Mouse (Mus musculus) hindbrain, embryonic 15.5 days (tissue): ENCODE results near the gene Cfap69. TPM values are rescaled to one million over a fixed set of nuclear protein-coding genes. Genes with fewer than 3 reads are reported as not detected.

Experiments
- ATAC-seq: fragments of 200-750 bp; cut with Nextera tagmentation; 2 replicates; pipeline ENCODE4 v1.8.0; 2017; ENCODE audit warnings: low read depth, moderate number of reproducible peaks, moderate TSS enrichment; ENCODE audit not compliant: low FRiP score
- H3K27ac ChIP-seq: fragments of 300-500 bp; sonication (generic); replicated peaks from 2 replicates; pipeline ENCODE4 v1.5.1; 2015; ENCODE audit warnings: mild to moderate bottlenecking, inconsistent platforms
- H3K27me3 ChIP-seq: fragments of 300-500 bp; sonication (generic); 2 replicates; pipeline ENCODE4 v1.6.1; 2015; ENCODE audit warnings: control low read depth, inconsistent platforms
- H3K36me3 ChIP-seq: fragments of 300-500 bp; sonication (generic); 2 replicates; pipeline ENCODE4 v1.6.1; 2015; ENCODE audit warnings: control low read depth, inconsistent platforms
- H3K4me1 ChIP-seq: fragments of 300-500 bp; sonication (generic); replicated peaks from 2 replicates; pipeline ENCODE4 v1.6.1; 2015; ENCODE audit warnings: control low read depth, inconsistent platforms
- H3K4me2 ChIP-seq: fragments of 300-500 bp; sonication (generic); 2 replicates; pipeline ENCODE4 v1.6.1; 2015; ENCODE audit warnings: moderate library complexity, mild to moderate bottlenecking, inconsistent platforms
- H3K4me3 ChIP-seq: fragments of 300-500 bp; sonication (generic); 2 replicates; pipeline ENCODE4 v1.5.1; 2015; ENCODE audit warnings: mild to moderate bottlenecking, inconsistent platforms
- H3K9ac ChIP-seq: fragments of 300-500 bp; sonication (generic); 2 replicates; pipeline ENCODE4 v1.6.1; 2015; ENCODE audit warnings: inconsistent platforms
- H3K9me3 ChIP-seq: fragments of 300-500 bp; sonication (generic); 2 replicates; pipeline ENCODE4 v1.6.1; 2016; ENCODE audit warnings: control low read depth, inconsistent platforms
- WGBS: fragments of 180-500 bp; shearing (Covaris S2); methylation state at CpG from one replicate; pipeline ENCODE4 v1.1.7; 2015; 5-methylcytosine and 5-hydroxymethylcytosine counted together
- polyA plus RNA-seq: library from polyadenylated mRNA; unstranded; fragments of >200 nt; fragmentation: Nextera tagmentation; extraction: Ambion mirVana; gene quantifications from 2 replicates; pipeline ENCODE4 v1.2.1, GENCODE M21; 2015

Gene Cfap69
- polyA plus RNA-seq: 9.7 and 12.2 TPM in 2 replicates

DNA sequence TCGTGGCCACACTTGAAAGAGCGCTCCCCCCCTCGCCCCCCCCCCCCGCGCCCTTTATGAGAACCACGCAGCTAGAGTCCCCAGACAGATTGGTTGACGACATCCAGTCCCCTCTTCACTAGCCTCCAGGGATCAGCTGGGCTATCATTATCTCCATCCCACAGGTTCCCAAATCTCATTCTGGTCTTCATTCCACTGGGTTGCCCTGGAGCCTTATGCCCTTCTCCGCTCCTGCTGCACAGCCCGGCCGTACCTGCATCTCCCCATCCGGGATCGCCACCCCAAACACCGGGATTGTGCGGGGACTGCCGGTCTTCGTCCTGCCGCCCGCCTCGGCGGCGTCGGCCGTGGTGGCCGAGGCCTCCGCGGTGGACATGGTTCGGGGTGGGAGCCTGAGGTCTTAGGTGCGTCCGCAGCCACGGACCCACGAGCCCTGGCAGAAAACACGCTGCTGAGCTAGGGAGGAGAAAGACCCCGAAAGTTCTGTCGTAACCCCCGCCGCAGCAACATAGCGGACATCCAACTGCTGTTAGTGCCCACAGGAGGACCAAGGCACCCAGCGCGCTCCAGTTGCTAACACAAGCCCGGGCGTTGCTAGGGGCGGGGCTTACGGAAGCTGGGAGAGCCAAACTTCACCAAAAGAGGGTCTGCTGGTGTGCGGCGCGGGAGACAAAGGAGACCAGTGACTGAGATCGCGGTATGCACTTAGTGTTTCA is at the start of gene Cfap69:
TSS of gene Cfap69 (minus strand) at position 585 of the 716 bp plus-strand sequence.
- peak within 1 kb of the TSS; percentile 68 for H3K9ac ChIP-seq
- H3K36me3 ChIP-seq: no peaks in the 10 kb centered on the region
- no peaks in the 10 kb centered on the region for H3K27me3 ChIP-seq
- H3K4me3 ChIP-seq: peak within 1 kb of the TSS; percentile 83
- peak within 1 kb of the TSS; percentile 77 for H3K27ac ChIP-seq
- no peaks in the 10 kb centered on the region for H3K9me3 ChIP-seq
- ATAC-seq: peak; percentile 97
- H3K4me1 ChIP-seq: peaks cover 21% of the 10 kb centered on the region
- WGBS: under 1% methylated on average over 48 of the region's 48 CpGs
- H3K4me2 ChIP-seq: peak within 1 kb of the TSS; percentile 87

DNA sequence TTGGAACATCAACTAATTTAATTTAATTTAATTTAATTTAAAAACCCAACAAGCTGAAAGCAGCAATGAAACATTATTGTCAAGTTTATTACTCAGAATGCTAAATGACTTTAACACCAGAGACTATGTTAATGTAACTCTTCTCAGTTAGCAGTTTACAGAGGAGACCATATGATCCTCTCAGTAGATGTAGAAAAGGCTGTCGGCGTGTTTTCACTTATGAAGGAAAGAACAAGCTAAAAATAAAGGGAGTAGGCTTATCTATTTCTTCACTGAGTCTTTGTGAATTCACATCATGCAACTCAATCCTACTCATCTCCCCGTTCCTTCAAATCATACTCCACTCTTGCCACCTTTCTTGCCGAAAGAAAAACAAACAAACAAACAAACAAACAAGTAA is 47.0 kb upstream of the Cfap69 start:
- Histone ChIP-seq H3K27ac (no peak overlapping the region), H3K27me3 (no peaks in the 10 kb centered on the region), H3K4me1 (no peaks in the 10 kb centered on the region), H3K9me3 (no peaks in the 10 kb centered on the region), H3K4me2 (no peak overlapping the region), H3K4me3 (no peak overlapping the region), H3K9ac (no peak overlapping the region), H3K36me3 (no peaks in the 10 kb centered on the region)
- WGBS: 86% methylated on average over 4 of the region's 4 CpGs
- no peak for ATAC-seq

DNA sequence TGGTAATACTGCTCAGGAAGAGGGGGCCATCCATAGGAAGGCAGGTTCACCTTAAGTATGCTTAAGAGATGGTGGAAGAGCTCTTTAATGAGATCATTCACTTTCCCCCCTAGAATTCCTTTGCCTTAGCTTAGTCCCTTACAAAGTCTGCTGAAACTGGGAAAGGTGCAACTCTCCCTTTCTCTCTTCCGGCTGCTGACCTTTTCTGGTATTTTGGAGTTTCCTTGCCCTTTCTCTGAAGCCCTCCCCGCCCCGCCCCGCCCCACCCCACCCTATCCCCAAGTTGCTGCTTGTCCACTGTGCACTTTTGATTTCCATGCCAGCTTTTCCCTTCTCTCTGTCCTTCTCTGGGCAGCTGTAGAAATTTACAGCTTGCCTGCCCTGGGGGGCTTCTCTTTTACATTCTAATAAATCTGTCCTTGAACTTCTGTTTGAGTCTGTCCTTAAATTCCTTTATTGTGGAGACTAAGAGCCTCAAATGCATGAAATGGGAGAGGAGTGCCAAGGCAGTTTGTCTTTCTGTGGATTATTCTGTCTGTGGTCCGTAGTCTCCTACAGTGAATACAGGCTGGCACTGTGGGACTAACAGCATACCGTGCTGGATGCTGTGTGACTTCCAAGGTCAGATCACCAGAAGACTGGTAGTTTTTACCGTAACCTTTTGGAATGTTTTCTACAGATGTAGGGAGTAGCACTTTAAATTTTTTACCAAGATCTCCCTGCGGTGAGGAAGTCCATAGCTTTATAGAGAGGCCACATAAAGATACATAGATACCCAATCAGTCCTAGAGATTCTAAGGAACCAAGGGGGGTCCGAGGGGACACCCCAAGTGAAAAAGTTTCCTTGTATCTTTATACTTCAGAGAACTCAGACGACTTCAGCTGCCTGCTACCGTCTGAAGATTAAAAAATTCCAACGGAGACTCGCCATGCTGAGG is 43.6 kb upstream of the Cfap69 start:
- Histone ChIP-seq H3K4me1 (no peaks in the 10 kb centered on the region), H3K9me3 (no peaks in the 10 kb centered on the region), H3K4me2 (no peak overlapping the region), H3K27ac (no peak overlapping the region), H3K27me3 (no peaks in the 10 kb centered on the region), H3K9ac (no peak overlapping the region), H3K36me3 (no peaks in the 10 kb centered on the region), H3K4me3 (no peak overlapping the region)
- 74% methylated on average over 13 of the region's 13 CpGs for WGBS
- ATAC-seq: no peak

DNA sequence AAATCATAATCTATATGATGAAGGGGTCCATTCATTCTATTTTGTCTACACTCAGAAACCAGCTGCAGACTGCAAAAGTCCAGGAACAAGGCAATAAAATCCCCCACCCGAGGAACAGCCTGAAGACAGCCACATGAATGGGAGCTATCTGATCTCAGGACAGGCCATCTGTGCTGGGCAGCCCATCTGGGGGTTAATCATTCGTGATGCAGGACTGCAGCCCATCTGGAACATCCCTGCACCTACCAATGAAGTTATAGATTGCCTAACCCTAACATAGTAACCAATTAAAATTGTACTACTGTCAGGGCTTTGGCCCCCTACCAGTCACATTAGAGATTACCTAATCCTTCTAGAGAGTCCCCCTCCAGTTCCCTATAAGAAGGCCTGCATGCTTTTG is 41.0 kb upstream of the Cfap69 start:
- 47% methylated on average over 2 of the region's 2 CpGs for WGBS
- ATAC-seq: no peak

DNA sequence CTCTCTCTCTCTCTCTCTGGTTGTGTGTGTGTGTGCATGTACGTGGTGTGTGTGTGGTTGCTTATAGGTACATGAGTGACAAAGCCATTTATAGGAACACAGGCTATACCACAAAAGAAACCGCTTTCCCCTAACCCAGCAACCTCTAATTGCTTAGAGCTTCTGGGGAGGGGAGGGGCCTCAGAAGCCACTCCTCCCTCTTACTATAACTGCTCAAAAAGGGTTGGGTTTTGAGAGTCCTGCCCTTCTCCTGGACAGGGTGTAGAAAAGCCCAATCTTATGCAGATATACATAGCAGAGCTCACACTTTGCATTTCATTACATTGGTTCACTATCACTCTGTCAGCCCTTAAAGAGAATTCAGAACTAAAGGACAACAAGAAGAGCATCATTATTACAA is 36.3 kb upstream of the Cfap69 start:
- H3K4me1 ChIP-seq: no peaks in the 10 kb centered on the region
- no peak overlapping the region for H3K9ac ChIP-seq
- no peak overlapping the region for H3K4me2 ChIP-seq
- no peaks in the 10 kb centered on the region for H3K36me3 ChIP-seq
- H3K27ac ChIP-seq: no peak overlapping the region
- no peak for ATAC-seq
- H3K27me3 ChIP-seq: no peaks in the 10 kb centered on the region
- H3K9me3 ChIP-seq: no peaks in the 10 kb centered on the region
- WGBS: 88% methylated on average over 2 of the region's 2 CpGs
- no peak overlapping the region for H3K4me3 ChIP-seq

More for the DNA sequence above, 41.0 kb upstream of the Cfap69 start:
- Histone ChIP-seq H3K9ac (no peak overlapping the region), H3K9me3 (no peaks in the 10 kb centered on the region), H3K4me2 (no peak overlapping the region), H3K27ac (no peak overlapping the region), H3K27me3 (no peaks in the 10 kb centered on the region), H3K4me1 (no peaks in the 10 kb centered on the region), H3K36me3 (no peaks in the 10 kb centered on the region), H3K4me3 (no peak overlapping the region)

DNA sequence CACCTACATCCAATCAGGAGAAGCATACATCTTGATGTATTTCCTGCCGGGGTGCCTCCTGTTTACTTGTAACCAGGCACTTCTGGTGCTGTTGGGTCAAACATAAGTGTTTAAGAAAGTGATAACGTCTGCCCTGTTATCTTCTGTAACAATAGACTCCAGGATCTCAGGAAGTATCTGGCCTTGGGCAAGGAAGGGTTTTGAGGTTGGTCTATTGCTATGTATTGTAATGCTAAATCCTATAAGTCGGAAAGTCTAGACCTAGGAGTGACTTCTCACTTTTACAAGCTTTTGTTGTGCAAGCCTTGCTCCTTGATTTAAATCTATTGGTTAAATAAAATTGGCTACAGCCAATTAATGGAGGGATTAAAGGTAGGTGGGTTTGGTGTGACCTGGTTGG is 34.8 kb upstream of the Cfap69 start:
- Histone ChIP-seq H3K4me1 (no peaks in the 10 kb centered on the region), H3K27me3 (no peaks in the 10 kb centered on the region), H3K4me3 (no peak overlapping the region), H3K9me3 (no peaks in the 10 kb centered on the region), H3K27ac (no peak overlapping the region), H3K36me3 (no peaks in the 10 kb centered on the region), H3K4me2 (no peak overlapping the region), H3K9ac (no peak overlapping the region)
- no peak for ATAC-seq
- WGBS: 74% methylated on average over 3 of the region's 3 CpGs

DNA sequence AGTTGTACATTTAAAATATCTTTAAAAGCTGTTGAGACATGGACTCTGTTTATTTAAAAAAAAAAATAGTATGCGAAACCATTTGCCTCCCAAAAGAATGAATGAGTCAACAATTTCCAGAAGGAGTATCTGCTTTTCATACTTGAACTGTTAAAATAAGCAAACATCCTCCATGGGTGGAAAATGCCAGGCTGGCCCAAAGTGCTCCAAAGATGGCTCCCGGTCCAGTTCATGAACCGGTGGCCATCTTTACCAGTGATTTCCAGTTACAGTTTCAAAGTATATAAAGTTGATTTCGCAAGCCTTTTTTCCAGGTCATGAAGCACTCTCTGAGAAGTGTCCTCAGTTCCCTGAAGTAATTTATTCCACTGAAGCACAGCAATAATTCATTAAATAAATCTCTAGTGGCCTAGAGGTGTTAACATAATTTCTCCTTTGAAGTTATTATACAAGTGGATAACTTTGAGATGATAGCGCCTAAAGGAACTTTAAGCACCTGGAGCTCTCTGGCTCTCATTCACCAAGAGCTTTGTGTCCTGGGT is 31.4 kb upstream of the Cfap69 start:
- Histone ChIP-seq H3K4me1 (peaks cover 7% of the 10 kb centered on the region; the same call in 1 of the 2 replicates), H3K9ac (no peak overlapping the region), H3K9me3 (no peaks in the 10 kb centered on the region), H3K36me3 (no peaks in the 10 kb centered on the region), H3K4me2 (no peak overlapping the region), H3K27ac (no peak overlapping the region), H3K27me3 (no peaks in the 10 kb centered on the region), H3K4me3 (no peak overlapping the region)
- WGBS: 89% methylated on average over 5 of the region's 5 CpGs
- no peak for ATAC-seq

DNA sequence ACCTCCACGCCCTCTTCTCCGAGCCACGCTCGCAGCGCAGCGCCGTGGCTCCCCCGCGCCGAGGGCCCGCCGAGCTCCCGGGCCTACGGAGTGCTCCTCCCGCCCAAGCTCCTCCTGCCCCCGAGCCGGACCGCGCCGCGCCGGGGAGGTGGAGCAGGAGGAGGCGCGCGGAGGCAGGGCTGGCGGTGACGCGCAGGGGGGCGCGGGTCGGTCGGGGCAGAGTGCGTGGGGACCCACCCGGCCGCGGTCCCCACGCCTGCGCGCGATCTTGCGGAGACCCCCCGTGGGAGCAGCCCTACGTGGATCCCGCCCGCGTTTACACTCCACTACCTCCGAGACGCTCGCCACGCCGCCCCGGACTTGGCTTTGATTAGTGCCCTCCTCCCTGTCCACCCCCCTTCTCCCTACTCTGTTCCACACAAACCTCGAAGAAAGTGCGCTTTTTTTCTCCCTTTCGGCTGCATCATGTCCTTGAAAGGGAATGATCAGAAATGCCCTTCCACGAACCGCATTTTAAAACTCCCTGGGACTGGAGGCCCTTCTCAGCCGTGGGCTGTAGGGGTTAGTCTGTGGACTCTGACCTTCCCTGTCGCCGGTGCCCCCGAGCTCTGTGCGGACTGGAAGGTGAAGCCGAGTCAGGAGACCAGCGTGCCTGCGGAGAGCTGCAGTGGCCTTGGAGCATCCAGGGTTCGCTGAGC is 30.1 kb upstream of the Cfap69 start, which contains the start of gene Steap2:
TSS of gene Steap2 (minus strand) at position 623 of the 698 bp plus-strand sequence.
- peak within 1 kb of the TSS; percentile 92 for H3K4me3 ChIP-seq
- peak; percentile 92 for ATAC-seq
- 0% methylated on average over 61 of the region's 66 CpGs for WGBS

DNA sequence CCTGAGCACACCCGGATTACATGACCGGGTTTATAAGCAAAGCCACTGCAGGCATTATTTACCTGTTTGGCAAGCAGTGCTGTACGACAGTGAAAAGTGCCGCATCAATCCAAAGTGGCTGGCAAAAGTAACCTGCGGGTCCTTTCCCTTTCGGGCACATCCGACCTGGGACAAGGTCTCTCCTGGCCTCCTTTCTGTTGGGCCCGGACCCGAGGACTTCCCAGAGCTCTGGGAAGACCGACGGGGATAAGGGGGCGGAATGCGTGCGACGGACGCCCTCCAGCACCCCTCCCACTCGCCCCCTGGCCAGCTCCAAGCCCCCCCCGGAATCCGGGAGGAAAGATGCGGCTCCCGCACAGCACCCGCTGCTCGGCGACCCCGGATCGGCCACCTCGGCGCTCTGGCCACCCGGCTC is 29.5 kb upstream of the Cfap69 start:
- peak; percentile 73 for ATAC-seq

More for the DNA sequence above, 30.1 kb upstream of the Cfap69 start, which contains the start of gene Steap2:
- Histone ChIP-seq H3K36me3 (no peaks in the 10 kb centered on the region), H3K27ac (peak within 1 kb of the TSS; percentile 69), H3K4me2 (peak within 1 kb of the TSS; percentile 95), H3K27me3 (no peaks in the 10 kb centered on the region), H3K9me3 (no peaks in the 10 kb centered on the region), H3K4me1 (peaks cover 7% of the 10 kb centered on the region; the same call in 1 of the 2 replicates), H3K9ac (peak within 1 kb of the TSS; percentile 81)

DNA sequence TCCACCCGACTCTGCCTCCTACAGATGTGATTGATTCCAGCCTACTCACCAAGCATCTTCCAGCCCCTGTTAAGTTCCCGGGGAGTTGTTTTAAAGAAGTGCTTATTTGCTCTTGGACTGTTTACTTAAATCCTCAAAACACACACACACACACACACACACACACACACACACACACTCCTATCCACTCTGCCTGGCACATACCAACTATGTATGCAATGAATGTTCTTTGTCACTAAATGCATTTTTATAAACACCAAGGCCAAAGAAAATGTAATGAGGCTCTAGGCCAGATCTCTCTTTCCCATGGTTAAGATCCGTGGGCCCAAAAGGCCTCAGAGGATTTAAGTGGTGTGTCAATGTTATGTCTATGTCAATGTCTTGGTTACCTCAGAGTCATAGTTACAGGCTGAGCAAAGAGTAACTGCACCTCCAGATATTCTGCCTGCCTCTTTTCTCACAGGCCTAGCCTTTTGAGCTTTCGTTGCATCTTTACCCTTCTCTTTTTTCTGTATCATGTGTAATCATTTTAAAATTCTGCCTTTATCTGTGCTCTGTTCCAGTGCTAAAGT is 28.2 kb upstream of the Cfap69 start:
- ATAC-seq: no peak
- Histone ChIP-seq H3K9ac (no peak overlapping the region), H3K36me3 (no peaks in the 10 kb centered on the region), H3K4me3 (no peak overlapping the region), H3K9me3 (no peaks in the 10 kb centered on the region), H3K4me1 (peaks cover 7% of the 10 kb centered on the region; the same call in 1 of the 2 replicates), H3K4me2 (peak overlapping the region; percentile 95), H3K27ac (no peak overlapping the region), H3K27me3 (no peaks in the 10 kb centered on the region)
- WGBS: 62% methylated on average over 4 of the region's 4 CpGs

More for the DNA sequence above, 29.5 kb upstream of the Cfap69 start:
- Histone ChIP-seq H3K9ac (peak overlapping the region; percentile 81), H3K27me3 (no peaks in the 10 kb centered on the region), H3K4me1 (peaks cover 7% of the 10 kb centered on the region; the same call in 1 of the 2 replicates), H3K4me2 (peak overlapping the region; percentile 95), H3K36me3 (no peaks in the 10 kb centered on the region), H3K27ac (peak overlapping the region; percentile 69; the same call in 1 of the 2 replicates), H3K9me3 (no peaks in the 10 kb centered on the region), H3K4me3 (peak overlapping the region; percentile 92)
- under 1% methylated on average over 22 of the region's 29 CpGs for WGBS

DNA sequence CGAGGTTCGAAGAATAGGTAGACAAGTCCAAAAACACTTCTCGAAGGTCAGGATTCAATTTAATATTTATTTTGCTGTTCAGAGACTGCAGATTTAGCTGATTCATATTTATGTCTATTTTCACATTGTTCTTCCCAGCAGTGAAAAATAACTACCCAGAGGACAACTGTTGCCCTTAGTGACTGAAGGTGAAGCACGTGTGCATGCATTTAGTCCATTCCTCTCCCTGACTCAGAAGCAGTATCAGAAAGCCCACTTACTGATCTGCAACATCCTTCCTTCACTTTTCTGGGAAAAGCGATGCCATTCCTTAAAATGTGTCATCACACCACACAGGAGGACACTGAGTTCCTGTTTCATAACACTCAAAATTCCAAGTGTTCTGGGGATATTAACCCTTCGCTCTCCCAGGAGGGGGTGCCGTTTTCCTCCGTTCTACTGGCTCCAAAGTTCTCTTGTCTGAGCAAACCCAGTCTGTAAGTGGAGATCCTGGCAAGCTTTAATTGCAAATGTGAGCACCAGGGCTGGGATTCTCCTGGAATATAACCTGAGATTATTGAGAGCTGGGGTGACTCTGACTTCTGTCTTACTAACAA is 25.0 kb upstream of the Cfap69 start:
- Histone ChIP-seq H3K4me1 (peaks cover 7% of the 10 kb centered on the region; the same call in 1 of the 2 replicates), H3K9ac (no peak overlapping the region), H3K36me3 (no peaks in the 10 kb centered on the region), H3K27me3 (no peaks in the 10 kb centered on the region), H3K4me2 (no peak overlapping the region), H3K27ac (no peak overlapping the region), H3K9me3 (no peaks in the 10 kb centered on the region), H3K4me3 (no peak overlapping the region)
- WGBS: 82% methylated on average over 8 of the region's 8 CpGs
- ATAC-seq: no peak
